Mouse (Mus musculus): ENCODE data around the gene 1700109H08Rik.

DNA sequence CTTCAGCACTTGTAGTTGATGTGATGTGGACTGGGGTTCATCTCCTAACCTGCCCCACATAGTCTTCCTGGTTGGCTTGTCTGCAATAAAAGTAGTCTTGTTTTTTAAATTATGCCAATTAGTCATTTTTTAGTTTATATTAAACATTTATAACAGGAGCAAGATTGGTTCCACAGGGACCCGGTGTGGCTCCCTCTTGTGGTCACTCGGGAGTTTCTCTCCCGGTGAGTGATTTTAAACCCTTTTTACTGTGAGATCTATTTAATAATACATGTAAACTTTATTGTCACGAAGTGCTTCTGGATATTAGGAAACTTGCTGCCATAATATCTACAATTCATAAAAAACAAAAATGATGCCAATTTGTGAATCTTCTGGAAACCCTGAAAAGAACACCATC is 62.6 kb downstream of the 1700109H08Rik start:
- TF ChIP-seq POLR2A (IDR thresholded peaks at IDR 0.05; ENCODE audit: insufficient read length, low read depth) (no peak), MYOG (IDR thresholded peaks at IDR 0.05; ENCODE audit: control insufficient read depth in 1 of 3, insufficient read depth in 1 of 3, insufficient read length in 2 of 3, low read depth in 2 of 3) (no peak), CEBPB (IDR thresholded peaks at IDR 0.05; ENCODE audit: insufficient read depth, poor library complexity, severe bottlenecking) (no peak), MAX (IDR thresholded peaks at IDR 0.05; ENCODE audit: low read depth) (no peak), POLR2AphosphoS2 (IDR thresholded peaks at IDR 0.05; ENCODE audit: insufficient read length, low read depth) (no peak), MYOD1 (IDR thresholded peaks at IDR 0.05; ENCODE audit: control insufficient read depth in 1 of 3, insufficient read length in 2 of 3, low read depth in 2 of 3) (no peak), USF1 (IDR thresholded peaks at IDR 0.05; ENCODE audit: low read depth) (no peak), E2F4 (IDR thresholded peaks at IDR 0.05; ENCODE audit: insufficient read depth) (no peak)

Measured in myocyte (in vitro differentiated cells).